In genomic region chr12:111375559-111375958, GRCm38 (mm10) we compare ENCODE assay signal across 8 mouse cellular contexts. TPM values are rescaled to one million over a fixed set of nuclear protein-coding genes. Genes with fewer than 3 reads are reported as not detected.
DNase-seq lines count a peak whose midpoint lies in the region; ATAC-seq and TF ChIP-seq lines count a peak whose summit lies in the region.

No protein-coding gene starts in this region.

- WGBS in kidney, embryonic 16.5 days, result 26% methylated on average over 12 of the region's 12 CpGs
- WGBS in embryonic facial prominence, embryonic 15.5 days, result 50% methylated on average over 12 of the region's 12 CpGs
- 38% methylated on average over 12 of the region's 12 CpGs for WGBS in intestine, embryonic 15.5 days

- H3K4me3 ChIP-seq in kidney, embryonic 16.5 days (ENCODE audit: low read length), result peak overlapping the region; percentile 96
- H3K4me3 ChIP-seq in embryonic facial prominence, embryonic 15.5 days (replicated peaks), result peak overlapping the region; percentile 99
- H3K4me3 ChIP-seq in intestine, embryonic 15.5 days (replicated peaks), result peak overlapping the region; percentile 97
- H3K4me3 ChIP-seq in myocyte, result peak overlapping the region; percentile 79

- no peaks in the 10 kb centered on the region for H3K9me3 ChIP-seq in kidney, embryonic 16.5 days (ENCODE audit: low read length)
- no peaks in the 10 kb centered on the region for H3K9me3 ChIP-seq in embryonic facial prominence, embryonic 15.5 days (replicated peaks)
- H3K9me3 ChIP-seq in intestine, embryonic 15.5 days, result no peaks in the 10 kb centered on the region

- no peak overlapping the region for H3ac ChIP-seq in myocyte (ENCODE audit: control insufficient read depth, insufficient read length)

- no peak for DNase-seq in kidney, postnatal 36 days
- no peak for DNase-seq in spleen, postnatal 14 days (ENCODE audit: low spot score in 2 of 2)
- no peak for DNase-seq in cerebellum, adult 8-10 months
- no peak for DNase-seq in cerebellum, adult 11 months

- H3K79me2 ChIP-seq in myocyte (ENCODE audit: control insufficient read depth, insufficient read depth), result peaks cover 62% of the 10 kb centered on the region

- H3K4me1 ChIP-seq in kidney, embryonic 16.5 days (ENCODE audit: insufficient read depth, low read length), result peaks cover 49% of the 10 kb centered on the region
- H3K4me1 ChIP-seq in embryonic facial prominence, embryonic 15.5 days, result peaks cover 42% of the 10 kb centered on the region
- H3K4me1 ChIP-seq in intestine, embryonic 15.5 days (replicated peaks), result peaks cover 27% of the 10 kb centered on the region

- peak overlapping the region; percentile 97 for H3K9ac ChIP-seq in kidney, embryonic 16.5 days (replicated peaks; ENCODE audit: low read length)
- H3K9ac ChIP-seq in embryonic facial prominence, embryonic 15.5 days, result peak overlapping the region; percentile 33; the same call in 1 of the 2 replicates
- H3K9ac ChIP-seq in intestine, embryonic 15.5 days, result peak overlapping the region; percentile 97; the same call in 1 of the 2 replicates

- no peak for ATAC-seq in kidney, embryonic 16.5 days (ENCODE audit: low FRiP score, low TSS enrichment)
- ATAC-seq in embryonic facial prominence, embryonic 15.5 days (ENCODE audit: insufficient number of reproducible peaks, low FRiP score, low TSS enrichment, low read depth), result no peak
- no peak for ATAC-seq in intestine, embryonic 15.5 days

- no peak for TF ChIP-seq POLR2A in myocyte (IDR thresholded peaks at IDR 0.05; ENCODE audit: insufficient read length, low read depth)

- H3K27me3 ChIP-seq in kidney, embryonic 16.5 days (ENCODE audit: insufficient read depth, low read length), result no peaks in the 10 kb centered on the region
- H3K27me3 ChIP-seq in embryonic facial prominence, embryonic 15.5 days, result no peaks in the 10 kb centered on the region
- H3K27me3 ChIP-seq in intestine, embryonic 15.5 days (replicated peaks), result no peaks in the 10 kb centered on the region
- no peaks in the 10 kb centered on the region for H3K27me3 ChIP-seq in myocyte (ENCODE audit: control insufficient read depth, insufficient read depth, insufficient read length)

- peak overlapping the region; percentile 65 for H3K4me2 ChIP-seq in kidney, embryonic 16.5 days (replicated peaks; ENCODE audit: low read depth, low read length)
- peak overlapping the region; percentile 79 for H3K4me2 ChIP-seq in embryonic facial prominence, embryonic 15.5 days (replicated peaks)
- H3K4me2 ChIP-seq in intestine, embryonic 15.5 days (replicated peaks), result peak overlapping the region; percentile 76
- peak overlapping the region; percentile 86 for H3K4me2 ChIP-seq in myocyte (ENCODE audit: low read depth)

- H3K36me3 ChIP-seq in kidney, embryonic 16.5 days (ENCODE audit: insufficient read depth, low read length), result no peaks in the 10 kb centered on the region
- no peaks in the 10 kb centered on the region for H3K36me3 ChIP-seq in embryonic facial prominence, embryonic 15.5 days
- H3K36me3 ChIP-seq in intestine, embryonic 15.5 days, result no peaks in the 10 kb centered on the region
- H3K36me3 ChIP-seq in myocyte (ENCODE audit: control insufficient read depth, insufficient read depth), result no peaks in the 10 kb centered on the region

- H3K27ac ChIP-seq in kidney, embryonic 16.5 days (ENCODE audit: low read length), result peak overlapping the region; percentile 96
- peak overlapping the region; percentile 93 for H3K27ac ChIP-seq in embryonic facial prominence, embryonic 15.5 days (replicated peaks)
- 0 out of 2 replicates have a peak overlapping the region, but pooled peaks have one; percentile 37 for H3K27ac ChIP-seq in intestine, embryonic 15.5 days

TF ChIP-seq in myocyte, 11 proteins besides CTCF, POLR2A, EP300 and RAD21:
- no peak for TF ChIP-seq MYOG (IDR thresholded peaks at IDR 0.05; ENCODE audit: control insufficient read depth in 1 of 3, insufficient read depth in 1 of 3, insufficient read length in 2 of 3, low read depth in 2 of 3)
- no peak for TF ChIP-seq MYOD1 (IDR thresholded peaks at IDR 0.05; ENCODE audit: control insufficient read depth in 1 of 3, insufficient read length in 2 of 3, low read depth in 2 of 3)
- no peak for TF ChIP-seq E2F4 (IDR thresholded peaks at IDR 0.05; ENCODE audit: insufficient read depth)
- no peak for TF ChIP-seq CEBPB (IDR thresholded peaks at IDR 0.05; ENCODE audit: insufficient read depth, poor library complexity, severe bottlenecking)
- TF ChIP-seq SRF (IDR thresholded peaks at IDR 0.05; ENCODE audit: control insufficient read depth, insufficient read length, low read depth), result no peak
- TF ChIP-seq TCF3 (IDR thresholded peaks at IDR 0.05; ENCODE audit: insufficient read length, low read depth), result no peak
- TF ChIP-seq TCF12 (IDR thresholded peaks at IDR 0.05; ENCODE audit: insufficient read depth, poor library complexity, severe bottlenecking), result no peak
- TF ChIP-seq REST (IDR thresholded peaks at IDR 0.05; ENCODE audit: insufficient read depth, insufficient read length), result no peak
- no peak for TF ChIP-seq POLR2AphosphoS2 (IDR thresholded peaks at IDR 0.05; ENCODE audit: insufficient read length, low read depth)
- TF ChIP-seq USF1 (IDR thresholded peaks at IDR 0.05; ENCODE audit: low read depth), result no peak
- no peak for TF ChIP-seq MAX (IDR thresholded peaks at IDR 0.05; ENCODE audit: low read depth)

RNA-seq across cellular contexts. Expression of gene Cdc42bpb, which starts 2.0 kb away (rescaled TPM):
- 40.6 and 45.2 TPM in 2 replicates for polyA plus RNA-seq in kidney, embryonic 16.5 days (2015; fragmentation: Nextera tagmentation; extraction: Ambion mirVana)
- polyA plus RNA-seq in embryonic facial prominence, embryonic 15.5 days (2015; fragmentation: Nextera tagmentation; extraction: Ambion mirVana), result 33.2 and 36.1 TPM in 2 replicates
- polyA plus RNA-seq in intestine, embryonic 15.5 days (2015; fragmentation: Nextera tagmentation; extraction: Ambion mirVana), result 31.8 and 33.9 TPM in 2 replicates
- polyA plus RNA-seq in myocyte (2012; fragmentation: generic; extraction: Trizol), result 43.2 TPM

RNA-seq across cellular contexts. Expression of gene Lbhd2, which starts 31.1 kb away (rescaled TPM):
- 4.6 and 5.5 TPM in 2 replicates for polyA plus RNA-seq in kidney, embryonic 16.5 days (2015; fragmentation: Nextera tagmentation; extraction: Ambion mirVana)
- 3.7 and 5.0 TPM in 2 replicates for polyA plus RNA-seq in embryonic facial prominence, embryonic 15.5 days (2015; fragmentation: Nextera tagmentation; extraction: Ambion mirVana)
- 1.6 and 2.0 TPM in 2 replicates for polyA plus RNA-seq in intestine, embryonic 15.5 days (2015; fragmentation: Nextera tagmentation; extraction: Ambion mirVana)
- not detected for polyA plus RNA-seq in myocyte (2012; fragmentation: generic; extraction: Trizol)

RNA-seq across cellular contexts. Expression of gene Exoc3l4, which starts 41.3 kb away (rescaled TPM):
- polyA plus RNA-seq in kidney, embryonic 16.5 days (2015; fragmentation: Nextera tagmentation; extraction: Ambion mirVana), result 19.4 and 19.9 TPM in 2 replicates
- 10.6 and 11.1 TPM in 2 replicates for polyA plus RNA-seq in embryonic facial prominence, embryonic 15.5 days (2015; fragmentation: Nextera tagmentation; extraction: Ambion mirVana)
- polyA plus RNA-seq in intestine, embryonic 15.5 days (2015; fragmentation: Nextera tagmentation; extraction: Ambion mirVana), result 11.1 and 11.5 TPM in 2 replicates
- 23.2 TPM for polyA plus RNA-seq in myocyte (2012; fragmentation: generic; extraction: Trizol)

Comparison
In these comparisons a context has a peak if more than half of its experiments do, and no peak if none do; other contexts are left out.
1. H3K27ac ChIP-seq: peak in every context shown above with its lines; median percentile 96 in kidney, embryonic 16.5 days; 93 in embryonic facial prominence, embryonic 15.5 days; 37 in intestine, embryonic 15.5 days.
2. H3K9ac ChIP-seq: peak in every context shown above with its lines; median percentile 97 in kidney, embryonic 16.5 days; 97 in intestine, embryonic 15.5 days; 33 in embryonic facial prominence, embryonic 15.5 days.